Mouse (Mus musculus): ENCODE measurements around the gene Slf2. TPM values are rescaled to one million over a fixed set of nuclear protein-coding genes. Genes with fewer than 3 reads are reported as not detected.

Gene Slf2
- total RNA-seq, 4 experiments from 2014 or later = 37.3 to 50.4 (median 42.3) TPM

DNA sequence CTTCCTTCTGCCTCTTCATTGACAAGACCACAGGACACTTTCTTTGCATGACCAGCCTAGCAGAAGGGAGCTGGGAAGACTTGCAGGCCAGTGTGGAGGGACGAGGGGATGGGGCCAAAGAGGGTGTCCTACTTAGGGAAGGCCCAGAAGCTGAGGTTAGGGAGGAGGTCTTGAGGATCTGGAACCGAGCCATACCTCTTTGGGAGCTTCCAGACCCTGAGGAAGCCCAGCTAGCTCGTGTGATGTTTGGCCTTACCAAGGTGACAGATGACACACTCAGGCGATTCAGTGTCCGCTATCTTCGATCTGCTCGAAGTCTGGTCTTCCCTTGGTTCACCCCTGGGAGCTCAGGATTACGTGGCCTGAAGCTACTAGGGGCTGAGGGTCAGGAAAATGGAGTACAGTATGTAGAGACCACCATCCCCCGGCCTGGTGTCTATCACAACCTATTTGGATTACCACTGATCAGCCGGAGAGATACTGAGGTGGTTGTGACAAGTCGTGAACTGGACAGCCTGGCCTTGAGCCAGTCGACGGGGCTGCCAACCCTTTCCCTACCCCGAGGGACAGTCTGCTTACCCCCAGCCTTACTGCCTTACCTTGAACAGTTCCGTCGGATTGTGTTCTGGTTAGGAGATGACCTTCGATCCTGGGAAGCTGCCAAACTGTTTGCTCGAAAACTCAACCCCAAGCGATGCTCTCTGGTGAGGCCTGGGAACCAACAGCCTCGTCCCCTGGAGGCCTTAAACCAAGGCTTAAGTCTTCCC is 76.7 kb downstream of the Slf2 start:
- DNase-seq (ENCODE audit: low spot score in 2 of 2) = no peak

GRCm38 (mm10) chr19:45010646-45011045 is 79.7 kb downstream of the Slf2 start:
- DNase-seq (ENCODE audit: low spot score in 2 of 2) = no peak

DNA sequence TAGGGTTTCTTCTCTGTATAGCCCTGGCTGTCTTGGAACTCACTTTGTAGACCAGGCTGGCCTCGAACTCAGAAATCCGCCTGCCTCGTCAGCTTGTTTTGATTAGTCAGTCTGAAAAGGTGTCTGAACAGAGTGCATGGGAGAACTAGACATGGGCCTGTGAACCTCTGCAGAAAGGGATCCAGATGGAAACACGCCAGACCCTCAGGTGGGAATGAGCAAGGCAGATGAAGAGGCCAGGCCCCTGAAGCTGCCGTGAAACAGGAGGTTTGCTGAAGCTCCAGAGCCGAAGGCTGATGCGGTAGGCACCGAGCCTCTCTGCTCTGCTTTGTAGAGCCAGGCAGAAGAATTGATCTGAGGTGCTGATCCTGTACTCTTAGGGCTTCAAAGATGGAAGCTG is 81.3 kb downstream of the Slf2 start:
- no peak for DNase-seq (ENCODE audit: low spot score in 2 of 2)

GRCm38 (mm10) chr19:45012636-45013035 is 81.7 kb downstream of the Slf2 start:
- DNase-seq (ENCODE audit: low spot score in 2 of 2) = no peak

DNA sequence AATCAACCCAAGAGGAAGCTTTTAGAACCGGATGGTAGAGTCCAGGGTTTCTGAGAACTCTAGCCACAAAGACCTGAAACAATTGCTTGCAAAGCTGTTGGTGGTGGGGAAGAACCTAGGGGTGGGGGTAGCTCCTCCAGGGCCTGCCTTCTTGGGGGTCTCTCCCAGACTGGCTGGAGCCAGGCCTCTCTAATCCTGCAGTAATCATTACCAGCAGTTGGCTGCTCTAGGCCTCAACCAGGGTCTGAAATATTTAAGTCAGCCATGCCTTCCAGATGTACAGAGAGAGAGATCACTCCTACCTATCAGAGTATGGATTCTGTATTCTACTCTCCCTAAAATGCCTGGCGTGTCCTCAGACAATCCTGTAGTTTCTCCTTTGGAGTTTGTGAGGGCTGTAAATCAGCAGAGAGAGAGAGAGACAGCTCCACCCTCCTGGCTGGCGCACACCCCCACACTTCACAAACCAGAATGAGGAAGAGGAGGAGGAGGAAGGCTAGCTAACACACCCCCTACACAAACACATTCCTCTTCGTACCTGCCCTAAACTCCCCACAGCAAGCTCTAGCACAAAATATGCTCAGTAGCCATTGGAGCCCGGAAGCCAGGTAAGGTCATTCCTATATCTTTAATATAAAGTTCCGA is 82.8 kb downstream of the Slf2 start:
- DNase-seq (ENCODE audit: low spot score in 2 of 2) = no peak

GRCm38 (mm10) chr19:45014335-45014971 is 83.5 kb downstream of the Slf2 start, which contains the start of gene Lzts2:
TSS of gene Lzts2 (plus strand) at chr19:45014414.
- no peak for DNase-seq (ENCODE audit: low spot score in 2 of 2)

GRCm38 (mm10) chr19:45014981-45015402 is 84.0 kb downstream of the Slf2 start:
- DNase-seq (ENCODE audit: low spot score in 2 of 2) = no peak

GRCm38 (mm10) chr19:45015518-45016281 is 84.7 kb downstream of the Slf2 start:
- no peak for DNase-seq (ENCODE audit: low spot score in 2 of 2)

DNA sequence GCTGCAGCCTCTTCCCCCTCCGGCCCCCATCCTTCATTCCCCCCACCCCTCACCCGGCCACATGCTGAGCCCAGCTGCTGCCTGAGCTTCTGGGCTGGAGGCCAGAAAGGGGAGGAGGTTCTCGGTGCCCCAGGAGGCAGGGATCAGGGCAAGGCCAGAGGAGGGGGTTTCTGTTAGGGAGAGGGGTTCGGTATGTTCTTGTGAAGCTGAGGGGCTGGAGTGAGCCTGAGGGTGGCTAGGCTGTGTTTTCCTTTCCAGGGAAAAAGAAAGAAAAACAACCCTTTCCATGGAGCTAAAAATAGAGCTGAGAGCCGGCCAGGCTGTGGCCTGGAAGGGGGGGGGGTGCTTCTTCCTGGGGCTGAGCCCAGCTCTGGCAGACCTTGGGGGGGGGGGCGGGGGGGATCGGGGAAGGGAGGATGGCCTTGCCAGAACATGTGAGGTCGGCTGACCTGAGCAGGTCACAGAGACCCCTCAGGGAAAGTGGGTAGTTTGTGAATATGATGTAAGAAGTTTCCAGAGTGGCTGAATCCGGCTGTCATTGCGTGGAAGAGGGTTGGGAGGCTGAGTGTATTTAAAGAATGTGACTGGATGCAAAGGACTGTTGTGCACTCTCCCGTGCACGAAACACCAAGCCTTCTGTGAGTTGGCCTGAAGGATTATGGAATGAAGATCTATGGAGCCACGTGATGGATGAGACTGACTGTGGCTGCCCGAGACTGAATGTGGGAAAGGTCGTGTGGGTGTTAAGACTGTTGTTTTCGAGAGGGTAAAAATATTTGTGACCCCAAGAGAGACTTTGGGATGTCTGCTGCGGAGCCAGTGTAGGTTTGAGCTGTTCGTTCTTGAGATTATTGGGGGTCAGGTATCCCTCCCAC is 85.6 kb downstream of the Slf2 start:
- peak; percentile 56 to 70 for DNase-seq (ENCODE audit: low spot score in 2 of 2)

DNA sequence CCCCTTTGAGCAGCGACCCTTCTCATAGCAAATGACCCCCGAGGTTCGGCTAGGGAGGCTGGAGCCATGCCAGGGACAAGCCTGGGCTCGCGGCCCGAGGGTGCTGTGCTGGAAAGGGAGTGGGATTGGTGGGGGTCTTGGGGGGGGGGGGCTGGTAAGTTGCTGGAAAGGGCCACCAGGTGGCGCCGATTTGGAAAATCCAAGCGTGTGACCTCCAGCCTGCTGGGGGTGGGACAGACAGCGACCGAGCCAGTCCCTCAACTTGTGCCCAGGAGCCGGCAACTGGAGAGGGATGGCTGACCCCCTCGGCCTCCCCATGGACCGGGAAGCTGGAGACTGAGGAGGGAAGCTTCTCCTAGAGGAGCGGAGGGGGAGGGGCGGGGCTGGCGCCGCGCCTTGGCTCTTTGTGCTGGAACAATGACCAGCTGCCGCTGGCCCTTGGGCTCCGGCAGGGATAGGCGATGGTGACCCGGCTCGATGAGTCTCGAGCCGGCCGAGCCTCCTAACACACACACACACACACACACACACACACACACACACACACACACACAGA is 86.3 kb downstream of the Slf2 start:
- peak; percentile 73 to 82 for DNase-seq (ENCODE audit: low spot score in 2 of 2)

DNA sequence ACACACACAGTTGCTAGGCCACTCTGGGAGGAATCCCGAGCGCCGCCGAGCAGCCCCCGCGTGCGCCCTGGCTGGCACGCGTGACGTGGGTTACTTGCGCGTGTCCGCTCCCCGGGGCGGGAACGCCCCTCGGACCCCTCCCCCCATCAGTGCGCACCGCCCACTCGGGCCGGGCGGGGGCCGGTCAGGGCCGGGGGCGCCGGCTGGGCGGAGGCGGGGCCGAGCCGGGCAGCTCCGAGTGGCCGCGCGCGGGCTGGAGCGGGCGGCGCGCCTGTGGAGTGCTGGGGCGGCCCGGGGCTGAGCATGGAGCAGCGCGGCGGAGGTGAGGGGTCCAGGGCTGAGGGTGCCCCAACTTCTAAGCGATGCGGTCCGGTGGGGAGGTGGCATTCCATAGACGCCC is 87.0 kb downstream of the Slf2 start:
- DNase-seq (ENCODE audit: low spot score in 2 of 2) = peak; percentile 71 to 75

GRCm38 (mm10) chr19:45018351-45018831 is 87.4 kb downstream of the Slf2 start:
- DNase-seq (ENCODE audit: low spot score in 2 of 2) = no peak

- DNase-seq (ENCODE audit: low spot score in 2 of 2) = no peak
Measured at GRCm38 (mm10) chr19:45020348-45020747, 89.4 kb downstream of the Slf2 start.

DNA sequence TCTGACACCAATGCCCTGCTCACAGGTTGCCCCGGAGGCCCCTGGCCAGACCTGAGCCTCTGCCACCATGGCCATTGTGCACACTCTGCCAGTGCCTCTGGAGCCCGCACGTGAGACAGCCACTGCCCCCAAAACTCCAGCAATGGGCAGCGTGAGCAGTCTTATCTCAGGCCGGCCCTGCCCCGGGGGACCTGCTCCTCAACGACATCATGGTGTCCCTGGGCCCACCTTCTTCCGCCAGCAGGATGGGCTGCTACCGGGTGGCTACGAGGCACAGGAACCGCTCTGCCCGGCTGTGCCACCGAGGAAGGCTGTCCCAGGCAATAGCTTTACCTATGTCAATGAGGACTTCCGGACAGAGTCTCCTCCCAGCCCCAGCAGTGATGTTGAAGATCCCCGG is 90.4 kb downstream of the Slf2 start:
- no peak for DNase-seq (ENCODE audit: low spot score in 2 of 2)

DNA sequence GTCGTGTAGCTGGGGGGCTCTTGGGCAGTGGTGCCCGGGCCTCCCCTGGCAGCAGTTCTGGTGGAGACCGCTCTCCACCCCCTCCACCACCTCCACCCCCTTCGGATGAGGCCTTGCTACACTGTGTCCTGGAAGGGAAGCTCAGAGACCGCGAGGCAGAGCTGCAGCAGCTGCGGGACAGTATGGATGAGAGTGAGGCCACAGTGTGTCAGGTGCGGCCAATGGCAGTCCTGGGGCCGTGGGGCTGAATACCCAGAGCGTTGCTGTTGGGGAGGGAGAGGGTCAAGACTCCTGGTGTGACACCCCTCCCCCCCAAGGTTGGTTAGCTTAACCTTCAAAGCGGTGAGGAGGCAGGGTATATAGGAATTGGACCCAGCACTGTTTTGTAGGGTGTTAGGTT is 93.0 kb downstream of the Slf2 start:
- DNase-seq (ENCODE audit: low spot score in 2 of 2) = peak in 1 of 2 experiments; percentile 5

DNA sequence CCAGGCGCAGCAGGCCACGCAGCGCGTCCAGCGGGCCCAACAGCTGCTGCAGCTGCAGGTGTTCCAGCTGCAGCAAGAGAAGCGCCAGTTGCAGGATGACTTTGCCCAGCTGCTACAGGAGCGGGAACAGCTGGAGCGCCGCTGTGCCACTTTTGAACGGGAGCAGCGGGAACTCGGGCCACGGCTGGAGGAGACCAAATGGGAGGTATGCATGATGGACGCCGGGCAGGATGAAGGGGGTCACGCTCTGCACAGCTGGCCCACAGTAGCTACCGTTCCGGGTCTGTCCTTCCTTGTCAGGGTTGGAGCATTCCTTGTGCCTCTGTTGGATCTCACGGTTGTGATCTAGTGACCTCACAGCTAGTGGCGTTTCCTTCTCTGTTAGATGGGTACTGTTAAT is 93.8 kb downstream of the Slf2 start:
- no peak for DNase-seq (ENCODE audit: low spot score in 2 of 2)

- DNase-seq (ENCODE audit: low spot score in 2 of 2) = no peak
Measured at GRCm38 (mm10) chr19:45025937-45026568, 95.1 kb downstream of the Slf2 start.

GRCm38 (mm10) chr19:45026958-45027670 is 96.2 kb downstream of the Slf2 start:
- DNase-seq (ENCODE audit: low spot score in 2 of 2) = no peak

GRCm38 (mm10) chr19:45027848-45028247 is 96.9 kb downstream of the Slf2 start:
- no peak for DNase-seq (ENCODE audit: low spot score in 2 of 2)
